ENCODE assay signal across 19 mouse cellular contexts in genomic region chr9:108858792-108859527, GRCm38 (mm10). TPM values are rescaled to one million over a fixed set of nuclear protein-coding genes. Genes with fewer than 3 reads are reported as not detected.
"Had no signal": no experiment of that assay in that cellular context is flagged by ENCODE, and none has a peak within 500 bp of the region (broad histone marks: within the 10 kb centered on the region; RNA-seq: fewer than 3 reads in every experiment).

No protein-coding gene starts in this region.

- DNase-seq: kidney, postnatal 14 days; left cerebral cortex, postnatal 4 days; lung, embryonic 14.5 days; lung, postnatal 10 days; lung, postnatal 4 days; retina, postnatal 1 day; right cerebral cortex, postnatal 4 days; thymus, adult 2 months; thymus, postnatal 25 days had no signal

- H3K4me2 ChIP-seq: kidney, embryonic 15.5 days; limb, embryonic 13.5 days; lung, embryonic 14.5 days; neural tube, embryonic 13.5 days; stomach, embryonic 15.5 days had no signal

- ATAC-seq: midbrain, embryonic 16.5 days had no signal

- H3K9me3 ChIP-seq: kidney, embryonic 15.5 days; limb, embryonic 13.5 days; midbrain, embryonic 10.5 days; neural tube, embryonic 13.5 days; stomach, embryonic 15.5 days had no signal

- H3K27me3 ChIP-seq: kidney, embryonic 15.5 days; limb, embryonic 13.5 days; neural tube, embryonic 13.5 days; stomach, embryonic 15.5 days had no signal

- H3K4me3 ChIP-seq: kidney, embryonic 15.5 days; limb, embryonic 13.5 days; midbrain, embryonic 10.5 days; neural tube, embryonic 13.5 days; stomach, embryonic 15.5 days had no signal

- H3K27ac ChIP-seq: kidney, embryonic 15.5 days; limb, embryonic 13.5 days; liver, embryonic 14.5 days; midbrain, embryonic 10.5 days; neural tube, embryonic 13.5 days; stomach, embryonic 15.5 days had no signal

- H3K9ac ChIP-seq: kidney, embryonic 15.5 days; limb, embryonic 13.5 days; liver, embryonic 14.5 days; lung, embryonic 14.5 days; neural tube, embryonic 13.5 days; stomach, embryonic 15.5 days had no signal

- H3K36me3 ChIP-seq: stomach, embryonic 15.5 days had no signal

RNA-seq across cellular contexts. Expression of gene Tmem89, which starts 55.5 kb away (rescaled TPM):
- total RNA-seq: left cerebral cortex, adult 18-20 months; left cerebral cortex, postnatal 10 days had no signal
- polyA plus RNA-seq: kidney, embryonic 15.5 days; limb, embryonic 13.5 days; liver, embryonic 14.5 days; lung, embryonic 14.5 days; midbrain, embryonic 10.5 days; midbrain, embryonic 16.5 days; neural tube, embryonic 13.5 days; stomach, embryonic 15.5 days; urinary bladder, adult 2 months had no signal
